Mouse (Mus musculus) Muller cell, postnatal 12 days (primary cell): ENCODE measurements around the gene Rxrb.

Experiments used
- DNase-seq: peaks from one replicate; pipeline ENCODE4 v3.0.0-alpha.2; 2015; ENCODE audit errors: inconsistent ontology term

The Rxrb gene

DNA sequence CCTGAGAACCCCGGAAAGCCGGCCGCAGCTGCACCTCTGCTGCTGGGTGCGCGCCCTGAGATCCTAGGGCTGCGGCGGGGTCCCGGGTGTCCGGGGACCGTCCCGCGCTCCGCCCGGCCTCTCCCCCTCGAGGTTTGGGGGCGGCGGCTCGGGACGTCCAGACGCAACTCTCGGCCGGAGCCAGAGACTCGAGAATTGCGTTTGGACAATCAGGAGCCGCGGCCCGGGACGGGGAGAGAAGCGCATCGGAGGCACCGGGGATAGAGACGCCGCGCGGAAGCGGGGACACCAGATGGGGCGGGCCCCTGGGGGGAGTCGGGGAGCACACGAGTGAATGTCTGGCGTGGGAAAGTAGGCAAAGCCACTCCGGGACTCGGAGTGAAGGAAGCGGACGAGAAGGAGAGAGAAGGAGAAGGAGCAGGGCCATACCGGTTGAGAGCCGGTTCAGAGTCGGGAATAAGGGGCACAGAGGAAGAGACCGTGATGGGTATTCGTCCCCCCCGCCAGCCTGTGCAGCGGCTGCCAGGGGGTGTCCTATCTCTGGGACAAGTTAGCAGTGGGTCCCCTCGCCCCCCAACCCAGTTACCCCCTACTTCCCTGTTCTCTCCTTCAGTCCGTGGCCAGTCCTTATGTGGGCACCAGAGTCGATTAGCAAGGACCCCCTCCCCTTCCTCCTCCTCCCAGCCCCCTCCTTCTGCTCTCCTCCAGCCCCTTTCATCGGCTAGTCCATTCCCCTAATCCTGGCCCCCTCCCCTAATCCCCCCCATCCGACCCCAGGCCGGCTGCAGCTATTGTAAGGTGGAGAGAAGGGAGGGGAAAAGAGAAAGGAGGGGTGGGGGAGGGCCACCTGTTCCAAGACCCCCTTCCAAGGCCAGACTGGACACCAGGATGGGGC is 6.5 kb upstream of the Rxrb start:
- no peak for DNase-seq

- DNase-seq: no peak
Observed at GRCm38 (mm10) chr17:34025756-34026151, 5.9 kb upstream of the Rxrb start.

DNA sequence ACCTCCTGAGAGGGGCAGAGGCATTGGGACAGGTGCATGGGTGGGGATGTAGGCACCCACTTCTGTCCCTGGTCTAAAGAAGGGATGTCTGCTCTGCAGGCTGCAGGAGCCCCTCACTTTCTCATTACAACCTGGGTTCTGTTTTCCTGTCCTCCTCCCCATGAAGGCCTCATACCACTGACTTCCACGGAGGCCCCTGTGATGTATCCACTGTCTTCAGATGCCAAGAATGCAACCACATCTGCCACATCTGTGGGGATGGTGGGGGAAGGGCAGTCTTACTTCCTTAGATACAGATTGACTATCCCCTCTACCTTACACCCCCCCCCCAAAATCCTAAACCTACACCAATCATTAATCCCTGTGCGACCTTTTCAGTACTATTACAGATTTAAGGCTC is 5.4 kb upstream of the Rxrb start:
- no peak for DNase-seq

- DNase-seq: peak; percentile 42
Observed at GRCm38 (mm10) chr17:34026917-34027655, 4.5 kb upstream of the Rxrb start.

DNA sequence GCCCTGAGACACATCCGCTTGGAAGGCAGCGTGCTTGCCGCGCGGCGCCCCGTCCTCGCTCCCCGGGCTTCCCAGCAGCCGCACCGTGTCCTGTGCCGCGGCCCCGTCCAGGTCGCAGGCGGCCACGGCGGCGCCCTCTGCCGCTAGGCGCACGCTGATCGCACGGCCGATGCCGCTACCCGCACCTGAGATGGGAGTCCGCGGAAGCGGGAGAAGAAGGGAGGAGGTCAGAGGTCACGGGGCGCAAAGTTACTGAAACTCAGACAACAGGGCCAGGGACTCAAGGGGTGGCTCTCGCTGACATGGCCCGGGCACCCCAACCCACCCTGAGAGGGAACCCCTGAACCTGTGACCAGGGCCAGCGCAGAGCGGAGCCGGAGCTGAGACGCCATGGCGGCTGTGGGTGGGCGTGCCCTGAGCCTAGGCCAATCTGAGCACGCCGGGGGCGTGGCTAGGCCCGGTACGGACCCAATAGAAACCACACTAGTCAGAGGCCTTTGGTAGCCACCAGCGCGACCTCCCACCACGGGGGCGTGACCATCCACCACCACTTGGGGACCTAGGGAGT is 3.9 kb upstream of the Rxrb start, which contains the start of gene H2-Ke6:
TSS of gene H2-Ke6 (minus strand) at position 405 of the 568 bp plus-strand sequence.
- DNase-seq: peak; percentile 98

DNA sequence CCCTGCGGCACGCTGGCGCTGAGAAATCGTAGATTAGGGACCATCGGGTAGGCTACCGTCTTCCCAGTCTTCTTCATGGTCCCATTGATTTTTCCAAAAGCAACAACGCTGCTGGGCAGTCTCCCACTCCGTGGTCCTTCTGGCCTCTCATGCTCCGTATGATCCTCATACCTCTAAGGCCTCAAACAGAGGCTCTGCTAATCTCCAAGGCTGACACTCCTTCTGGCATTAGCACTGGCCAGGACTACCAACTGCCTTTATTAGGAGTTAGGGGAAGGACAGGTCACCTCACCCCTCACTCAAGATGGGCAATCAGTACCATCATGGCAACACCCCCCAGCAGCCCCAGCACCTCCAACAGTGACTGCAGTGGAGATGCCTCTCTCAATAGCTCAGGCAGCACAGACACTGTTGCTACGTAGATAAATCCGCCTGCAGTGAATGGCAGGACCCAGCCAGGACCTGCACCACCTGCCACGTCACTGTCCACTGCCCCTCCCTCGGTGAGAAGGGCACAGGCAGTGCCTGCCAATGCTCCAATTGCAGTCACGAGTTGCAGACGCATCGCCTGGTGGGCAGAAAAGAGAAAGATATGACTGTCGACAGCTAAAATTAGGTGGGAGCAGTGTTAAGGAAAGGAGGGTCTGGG is 3.0 kb upstream of the Rxrb start:
- DNase-seq: no peak

GRCm38 (mm10) chr17:34029150-34029889 is 2.3 kb upstream of the Rxrb start:
- DNase-seq: no peak

DNA sequence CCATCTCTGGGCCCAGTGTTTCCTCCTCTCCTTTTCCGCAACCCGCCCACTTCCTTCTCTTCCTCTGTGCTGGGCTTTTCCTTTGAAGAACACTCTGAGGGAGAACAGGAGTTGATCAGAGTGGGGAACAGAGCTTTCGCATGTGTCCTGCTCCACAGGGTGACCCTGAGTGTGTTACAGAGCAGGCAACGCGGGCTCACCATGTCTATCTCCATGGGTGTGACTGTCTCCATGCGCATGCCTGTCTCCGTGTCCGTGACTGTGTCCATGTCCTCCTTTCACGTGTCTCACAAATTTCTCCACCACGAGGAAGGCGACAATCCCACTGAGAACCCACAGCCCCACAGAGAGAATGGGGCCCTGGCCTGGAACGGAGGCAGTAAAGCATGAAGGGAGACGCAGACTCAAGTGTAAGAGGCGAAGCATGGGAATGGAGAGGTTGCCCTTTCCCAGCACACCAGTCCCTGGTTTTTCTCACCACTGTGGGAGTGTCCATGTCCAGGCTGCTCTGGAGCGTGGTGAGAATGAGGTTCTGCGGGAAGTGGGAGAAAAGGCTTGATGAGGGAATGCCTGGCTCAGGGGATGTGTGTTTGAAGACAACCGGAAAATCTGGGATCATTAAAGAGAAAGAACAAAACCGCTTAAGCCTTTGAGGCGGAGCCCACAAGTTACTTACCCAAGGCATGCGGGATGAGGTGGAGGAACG is 1.6 kb upstream of the Rxrb start:
- no peak for DNase-seq

GRCm38 (mm10) chr17:34030861-34031326 is 718 bp upstream of the Rxrb start:
- DNase-seq: no peak

DNA sequence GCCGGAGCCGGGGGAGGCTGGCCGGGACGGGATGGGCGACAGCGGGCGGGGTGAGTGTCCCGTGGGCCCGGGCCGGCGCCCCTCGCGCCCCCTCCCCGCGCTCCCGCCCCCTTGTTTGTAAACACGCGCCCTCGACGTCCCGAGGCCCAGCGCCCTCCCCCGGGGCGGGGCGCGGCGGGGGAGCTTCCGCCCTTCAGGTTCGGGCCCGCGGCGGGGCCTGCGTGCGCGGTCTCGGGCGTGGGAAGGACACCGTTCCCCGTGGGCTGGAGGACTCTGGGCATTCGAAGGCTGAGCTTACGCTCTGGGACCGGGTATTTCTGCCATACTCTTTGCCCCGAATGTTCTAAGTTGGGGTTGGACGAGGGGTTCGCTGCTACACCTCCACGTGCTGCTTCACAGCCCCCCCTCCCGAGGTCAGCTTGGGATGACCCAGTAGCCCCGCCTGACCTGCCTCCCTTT is 591 bp downstream of the Rxrb start:
- DNase-seq: peak; percentile 77

DNA sequence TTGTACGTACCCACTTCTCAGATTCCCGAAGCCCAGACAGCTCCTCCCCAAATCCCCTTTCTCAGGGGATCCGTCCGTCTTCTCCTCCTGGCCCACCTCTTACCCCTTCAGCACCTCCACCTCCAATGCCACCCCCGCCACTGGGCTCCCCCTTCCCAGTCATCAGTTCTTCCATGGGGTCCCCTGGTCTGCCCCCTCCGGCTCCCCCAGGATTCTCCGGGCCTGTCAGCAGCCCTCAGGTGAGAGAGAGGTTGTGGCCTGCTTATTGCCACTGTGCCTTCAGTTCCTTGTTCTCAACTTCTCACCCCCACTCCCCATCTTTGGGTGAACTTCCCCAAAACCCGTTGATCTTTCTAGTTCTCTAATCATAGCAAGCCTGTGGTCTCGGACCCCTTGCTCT is 1.2 kb downstream of the Rxrb start:
- no peak for DNase-seq

DNA sequence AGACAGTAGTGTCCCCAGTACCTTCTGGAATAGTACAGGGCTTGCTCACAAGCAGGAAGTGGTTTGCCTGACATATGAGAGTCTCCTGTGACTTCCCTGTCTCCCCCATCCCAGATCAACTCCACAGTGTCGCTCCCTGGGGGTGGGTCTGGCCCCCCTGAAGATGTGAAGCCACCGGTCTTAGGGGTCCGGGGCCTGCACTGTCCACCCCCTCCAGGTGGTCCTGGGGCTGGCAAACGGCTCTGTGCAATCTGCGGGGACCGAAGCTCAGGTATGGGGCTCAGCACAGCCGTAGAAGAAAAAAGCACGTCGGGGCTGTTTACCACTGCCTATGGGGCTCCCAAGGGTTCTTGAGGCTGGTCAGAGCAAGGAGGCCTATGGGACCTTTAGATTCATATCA is 1.8 kb downstream of the Rxrb start:
- DNase-seq: no peak

GRCm38 (mm10) chr17:34034064-34034463 is 2.5 kb downstream of the Rxrb start:
- peak; percentile 40 for DNase-seq

GRCm38 (mm10) chr17:34035517-34035916 is 3.9 kb downstream of the Rxrb start:
- DNase-seq: no peak

GRCm38 (mm10) chr17:34036647-34037046 is 5.0 kb downstream of the Rxrb start:
- DNase-seq: peak; percentile 46

DNA sequence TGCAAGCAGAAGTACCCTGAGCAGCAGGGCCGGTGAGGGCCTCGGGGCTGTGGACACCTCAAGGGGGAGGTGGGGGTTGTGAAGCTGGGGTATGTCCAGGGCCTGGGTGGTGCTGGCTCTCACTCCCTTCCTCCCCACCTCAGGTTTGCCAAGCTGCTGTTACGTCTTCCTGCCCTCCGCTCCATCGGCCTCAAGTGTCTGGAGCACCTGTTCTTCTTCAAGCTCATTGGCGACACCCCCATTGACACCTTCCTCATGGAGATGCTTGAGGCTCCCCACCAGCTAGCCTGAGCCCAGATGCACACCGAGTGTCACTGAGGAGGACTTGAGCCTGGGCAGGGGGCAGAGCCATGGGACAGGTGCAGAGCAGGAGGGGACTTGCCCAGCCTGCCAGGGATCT is 5.6 kb downstream of the Rxrb start:
- no peak for DNase-seq

DNA sequence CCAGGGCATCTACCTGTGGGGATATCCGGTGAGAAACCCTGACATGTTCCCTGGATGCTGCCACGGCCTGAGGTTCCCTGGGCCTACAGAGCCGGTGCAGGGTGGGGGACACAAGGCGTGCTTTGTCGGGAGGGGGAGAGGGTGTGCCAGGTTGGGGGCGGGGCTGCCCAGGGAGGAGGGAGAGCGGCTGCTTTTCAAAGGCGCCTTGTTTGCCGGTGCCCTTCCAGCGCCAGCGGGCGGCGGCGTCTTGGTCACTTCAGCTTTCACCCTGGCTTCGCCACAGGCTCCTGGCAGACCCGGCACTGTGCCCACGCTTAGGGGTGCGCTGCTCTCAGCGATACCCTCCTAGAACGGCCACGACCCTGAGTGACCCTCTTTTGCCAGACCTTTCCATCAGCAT is 6.8 kb downstream of the Rxrb start:
- peak; percentile 45 for DNase-seq

DNA sequence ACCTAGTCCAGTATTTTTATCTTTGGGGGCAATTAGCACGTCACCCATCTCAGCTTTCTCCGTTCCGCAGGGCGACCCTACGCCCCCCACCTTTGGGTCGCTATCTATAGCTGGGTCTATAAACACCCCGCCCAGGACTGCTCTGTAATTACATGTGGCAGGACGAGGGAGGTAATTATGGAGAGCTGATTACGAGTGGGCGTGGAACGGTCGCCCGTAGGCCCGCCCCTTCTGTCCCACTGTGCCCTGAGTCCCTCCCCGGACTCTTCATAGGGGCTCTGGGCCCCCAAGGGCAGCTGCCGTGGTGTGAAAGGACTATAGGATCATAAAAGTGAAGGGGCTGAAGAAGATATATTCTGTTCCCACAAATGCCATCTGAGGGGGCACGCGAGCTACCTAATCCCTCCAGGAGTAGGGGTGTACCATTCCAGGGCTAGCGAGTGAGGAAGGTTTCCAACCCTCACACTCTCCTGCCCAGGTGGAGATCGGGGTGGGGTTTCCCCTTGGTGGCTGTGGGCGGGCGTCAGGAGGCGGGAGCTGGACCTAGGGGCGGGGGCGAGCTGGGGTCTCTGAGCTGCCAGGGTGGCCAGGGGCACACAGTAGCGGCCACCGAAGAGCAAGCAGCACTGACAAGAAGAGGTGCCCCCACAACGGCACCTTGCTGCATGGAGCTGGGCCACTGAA is 7.4 kb downstream of the Rxrb start, which contains the start of gene Col11a2:
TSS of gene Col11a2 (plus strand) at position 560 of the 684 bp plus-strand sequence.
- DNase-seq: peak; percentile 23

- peak; percentile 68 for DNase-seq
Observed at GRCm38 (mm10) chr17:34039562-34040450, 8.2 kb downstream of the Rxrb start.
